Mouse (Mus musculus): Measurements from ENCODE around the gene Ccdc86. TPM values are rescaled to one million over a fixed set of nuclear protein-coding genes. Genes with fewer than 3 reads are reported as not detected.

Gene Ccdc86
- polyA plus RNA-seq, 1 experiment from 2014 or later: 33.2 TPM

DNA sequence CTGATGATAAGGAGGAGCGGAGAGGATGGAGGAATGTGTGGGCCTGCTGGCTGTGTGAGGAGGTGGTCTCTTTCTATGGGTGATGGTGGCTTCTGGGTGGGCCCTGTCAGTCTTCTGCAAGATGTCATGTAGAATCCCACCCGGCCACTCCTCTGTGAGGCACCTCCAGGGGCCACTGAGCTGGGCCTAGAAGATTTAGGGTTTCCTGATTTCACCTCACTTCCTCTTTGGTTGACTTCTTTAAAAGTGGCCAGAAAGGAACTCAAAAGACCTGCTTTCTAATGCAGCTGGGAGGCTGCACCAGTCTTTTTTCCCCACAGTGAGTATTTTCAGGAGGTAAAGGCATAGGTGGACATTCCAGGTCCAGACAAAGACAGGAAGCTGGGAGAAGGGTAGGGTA, 18.4 kb downstream of the Ccdc86 start:
- WGBS: 91% methylated on average over 2 of the region's 2 CpGs
- no peak overlapping the region for H3K9ac ChIP-seq (replicated peaks)
- H3K27me3 ChIP-seq: no peaks in the 10 kb centered on the region
- no peaks in the 10 kb centered on the region for H3K9me3 ChIP-seq
- no peak overlapping the region for H3K4me2 ChIP-seq
- H3K36me3 ChIP-seq: no peaks in the 10 kb centered on the region
- no peak for ATAC-seq (ENCODE audit: insufficient number of reproducible peaks, insufficient read depth, low FRiP score, low TSS enrichment, low read depth)
- H3K27ac ChIP-seq: no peak overlapping the region
- peaks cover 15% of the 10 kb centered on the region; the same call in 1 of the 2 replicates for H3K4me1 ChIP-seq (replicated peaks)
- H3K4me3 ChIP-seq (replicated peaks): no peak overlapping the region

DNA sequence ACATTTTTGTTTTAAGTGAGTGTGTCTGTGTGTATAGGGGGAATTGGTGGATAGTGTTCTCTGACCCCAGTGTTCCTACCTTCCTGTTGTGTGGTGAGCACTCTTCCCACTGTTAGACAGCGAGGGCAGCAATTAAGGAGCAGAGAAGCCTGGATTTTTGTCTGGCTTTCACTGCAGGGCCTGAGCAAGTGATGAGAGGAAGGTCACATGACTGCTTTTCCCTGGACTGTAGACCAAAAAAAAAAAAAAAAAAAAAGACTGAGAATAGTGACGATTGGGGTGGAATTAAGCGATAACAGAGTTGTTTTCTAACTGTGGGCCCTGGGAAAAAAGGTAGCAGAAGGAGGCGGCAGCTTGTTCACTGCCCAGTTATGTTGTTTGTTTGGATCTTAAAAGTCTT, 22.4 kb downstream of the Ccdc86 start:
- WGBS: 43% methylated on average over 4 of the region's 4 CpGs
- ATAC-seq (ENCODE audit: insufficient number of reproducible peaks, insufficient read depth, low FRiP score, low TSS enrichment, low read depth): no peak
- H3K9ac ChIP-seq (replicated peaks): no peak overlapping the region
- no peak overlapping the region for H3K4me2 ChIP-seq
- H3K27ac ChIP-seq: peak overlapping the region; percentile 70; the same call in 1 of the 2 replicates
- H3K36me3 ChIP-seq: no peaks in the 10 kb centered on the region
- H3K4me1 ChIP-seq (replicated peaks): peaks cover 18% of the 10 kb centered on the region; the same call in 1 of the 2 replicates
- no peaks in the 10 kb centered on the region for H3K9me3 ChIP-seq
- no peak overlapping the region for H3K4me3 ChIP-seq (replicated peaks)
- H3K27me3 ChIP-seq: no peaks in the 10 kb centered on the region

DNA sequence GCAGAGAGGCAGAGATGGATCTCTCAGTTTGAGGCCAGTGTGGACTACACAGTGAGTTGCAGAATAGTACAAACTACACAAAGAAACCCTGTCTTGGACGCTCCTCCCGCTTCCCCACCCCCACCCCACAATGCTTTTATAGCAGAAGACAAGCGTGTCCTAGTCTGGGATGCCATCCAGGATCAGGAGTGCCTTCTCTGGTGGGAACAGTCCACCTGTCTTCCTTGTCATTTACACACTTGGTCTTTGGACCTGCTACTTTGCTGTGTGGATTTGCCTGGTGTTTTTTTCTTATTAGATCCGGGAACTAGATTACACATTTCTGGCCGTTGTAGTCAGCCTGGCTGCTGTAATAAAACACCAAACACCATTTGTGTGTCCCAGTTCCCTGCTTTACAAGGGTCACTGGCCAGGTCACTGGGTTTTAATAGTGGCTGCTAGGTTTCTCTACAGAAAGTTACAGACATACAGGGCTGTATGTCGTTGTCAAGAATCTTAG, 22.9 kb downstream of the Ccdc86 start:
- no peaks in the 10 kb centered on the region for H3K9me3 ChIP-seq
- no peak overlapping the region for H3K9ac ChIP-seq (replicated peaks)
- WGBS: 27% methylated on average over 6 of the region's 6 CpGs
- H3K4me1 ChIP-seq (replicated peaks): peaks cover 18% of the 10 kb centered on the region; the same call in 1 of the 2 replicates
- ATAC-seq (ENCODE audit: insufficient number of reproducible peaks, insufficient read depth, low FRiP score, low TSS enrichment, low read depth): 0 out of 2 replicates have a peak, but pooled peaks have one; percentile 43
- H3K27ac ChIP-seq: peak overlapping the region; percentile 70; the same call in 1 of the 2 replicates
- no peaks in the 10 kb centered on the region for H3K36me3 ChIP-seq
- no peak overlapping the region for H3K4me2 ChIP-seq
- no peak overlapping the region for H3K4me3 ChIP-seq (replicated peaks)
- no peaks in the 10 kb centered on the region for H3K27me3 ChIP-seq

DNA sequence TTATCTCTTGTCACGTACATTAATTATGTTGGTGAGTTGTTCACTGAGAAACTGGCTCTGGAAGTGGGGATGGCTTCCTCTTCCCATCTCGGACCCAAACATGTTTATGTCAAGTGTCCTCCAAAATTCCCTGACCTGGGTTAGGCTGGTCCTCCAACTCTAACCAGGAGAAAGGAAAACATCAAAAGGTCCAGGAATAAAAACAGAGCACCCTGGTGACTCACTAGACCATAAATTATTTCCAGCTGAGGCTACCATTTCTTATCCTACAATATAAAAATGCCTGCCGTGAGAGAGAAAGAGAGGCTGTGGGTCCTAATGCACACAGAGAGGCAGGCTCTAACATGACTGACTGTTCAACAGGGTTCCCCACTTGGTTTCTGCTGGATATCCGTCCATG, 24.8 kb downstream of the Ccdc86 start:
- ATAC-seq (ENCODE audit: insufficient number of reproducible peaks, insufficient read depth, low FRiP score, low TSS enrichment, low read depth): no peak
- Histone ChIP-seq H3K4me2 (no peak overlapping the region), H3K4me3 (replicated peaks) (no peak overlapping the region), H3K9ac (replicated peaks) (no peak overlapping the region), H3K27me3 (peaks cover 7% of the 10 kb centered on the region), H3K36me3 (no peaks in the 10 kb centered on the region), H3K4me1 (replicated peaks) (peaks cover 18% of the 10 kb centered on the region; the same call in 1 of the 2 replicates), H3K27ac (no peak overlapping the region), H3K9me3 (no peaks in the 10 kb centered on the region)
- 41% methylated on average over 4 of the region's 4 CpGs for WGBS

DNA sequence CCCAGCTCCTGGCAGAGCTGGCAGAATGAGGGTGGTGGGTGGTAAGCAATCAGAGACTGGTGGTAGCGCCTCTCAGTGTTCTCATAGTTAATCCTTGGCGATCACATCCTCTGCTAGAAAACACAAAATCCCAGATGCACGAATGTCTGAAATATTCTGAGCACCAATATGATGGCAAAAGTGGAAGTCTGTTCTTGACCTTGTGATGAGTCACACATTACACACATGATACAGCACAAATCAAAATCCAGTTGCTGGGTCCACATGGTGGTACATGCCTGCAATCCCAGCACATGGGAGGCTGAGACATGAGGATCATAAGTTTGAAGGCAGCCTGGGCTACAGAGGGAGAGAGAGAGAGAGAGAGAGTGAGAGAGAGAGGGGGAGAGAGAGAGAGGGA, 28.0 kb downstream of the Ccdc86 start:
- Histone ChIP-seq H3K4me1 (replicated peaks) (peaks cover 7% of the 10 kb centered on the region; the same call in 1 of the 2 replicates), H3K4me3 (replicated peaks) (no peak overlapping the region), H3K4me2 (no peak overlapping the region), H3K9me3 (no peaks in the 10 kb centered on the region), H3K9ac (replicated peaks) (no peak overlapping the region), H3K27me3 (peaks cover 7% of the 10 kb centered on the region), H3K27ac (no peak overlapping the region), H3K36me3 (no peaks in the 10 kb centered on the region)
- 70% methylated on average over 3 of the region's 3 CpGs for WGBS
- ATAC-seq (ENCODE audit: insufficient number of reproducible peaks, insufficient read depth, low FRiP score, low TSS enrichment, low read depth): no peak

DNA sequence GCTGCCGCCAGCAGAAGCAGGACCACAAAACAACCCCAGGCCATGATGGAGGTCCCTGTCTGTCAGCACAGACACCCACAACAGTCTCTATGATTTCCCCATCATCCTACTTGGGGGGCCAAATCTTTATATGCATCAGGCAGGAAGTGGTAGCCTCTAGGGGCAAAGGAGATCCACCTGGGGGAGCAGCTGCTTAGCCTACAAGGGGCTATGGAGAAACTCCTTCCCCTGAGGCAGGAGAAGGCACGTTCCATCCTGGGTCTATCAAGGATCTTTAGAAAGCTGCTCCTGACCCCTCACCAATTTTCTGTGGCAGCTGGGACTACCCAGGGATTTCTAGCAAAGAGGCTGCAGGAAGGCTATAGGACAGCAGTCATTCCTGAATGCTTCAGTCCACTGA, 28.5 kb downstream of the Ccdc86 start, which contains the start of gene Zp1:
TSS of gene Zp1 (minus strand) at position 101 of the 400 bp plus-strand sequence.
- no peaks in the 10 kb centered on the region for H3K36me3 ChIP-seq
- H3K4me2 ChIP-seq: no peak within 1 kb of the TSS
- peaks cover 7% of the 10 kb centered on the region for H3K27me3 ChIP-seq
- no peak within 1 kb of the TSS for H3K27ac ChIP-seq
- H3K9me3 ChIP-seq: no peaks in the 10 kb centered on the region
- ATAC-seq (ENCODE audit: insufficient number of reproducible peaks, insufficient read depth, low FRiP score, low TSS enrichment, low read depth): no peak
- 0 out of 2 replicates have a peak, but pooled peaks cover 3% of the 10 kb centered on the region for H3K4me1 ChIP-seq (replicated peaks)
- H3K9ac ChIP-seq (replicated peaks): peak within 1 kb of the TSS; percentile 31; the same call in 1 of the 2 replicates
- 68% methylated on average over 2 of the region's 2 CpGs for WGBS
- H3K4me3 ChIP-seq (replicated peaks): no peak within 1 kb of the TSS

DNA sequence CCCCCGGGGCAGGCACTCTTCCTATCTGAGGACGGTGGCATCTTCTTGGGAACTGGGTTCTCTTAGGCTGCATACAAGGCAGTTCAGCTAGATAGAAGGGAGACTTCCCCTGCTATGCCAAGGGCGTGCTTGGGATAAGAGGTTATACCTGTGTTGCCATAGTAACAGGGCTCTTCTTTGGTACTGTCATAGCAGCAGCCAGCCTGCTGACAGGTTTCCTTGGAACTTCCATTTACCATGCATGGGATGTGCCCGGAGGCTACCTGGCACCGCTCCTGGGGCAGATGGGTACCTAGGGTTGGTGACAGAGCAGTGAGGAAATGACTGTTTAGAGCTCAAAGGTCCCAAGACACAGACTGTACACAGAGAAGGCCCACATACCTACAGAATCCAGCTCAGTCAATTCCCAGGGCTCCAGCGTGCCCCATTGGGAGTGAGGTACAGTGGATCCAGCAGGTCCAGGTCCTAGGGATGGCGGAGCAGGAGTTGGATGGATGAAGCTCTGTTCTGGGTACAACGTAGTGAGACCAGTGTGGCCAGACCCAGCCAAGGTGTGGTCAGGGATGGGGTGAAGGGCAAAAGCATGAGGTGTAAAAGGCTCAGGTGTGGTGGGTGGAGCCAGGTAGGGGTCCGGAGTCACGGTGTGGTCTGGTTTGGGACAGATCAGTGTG, 30.6 kb downstream of the Ccdc86 start:
- peaks cover 11% of the 10 kb centered on the region for H3K27me3 ChIP-seq
- 89% methylated on average over 10 of the region's 10 CpGs for WGBS
- ATAC-seq (ENCODE audit: insufficient number of reproducible peaks, insufficient read depth, low FRiP score, low TSS enrichment, low read depth): no peak

DNA sequence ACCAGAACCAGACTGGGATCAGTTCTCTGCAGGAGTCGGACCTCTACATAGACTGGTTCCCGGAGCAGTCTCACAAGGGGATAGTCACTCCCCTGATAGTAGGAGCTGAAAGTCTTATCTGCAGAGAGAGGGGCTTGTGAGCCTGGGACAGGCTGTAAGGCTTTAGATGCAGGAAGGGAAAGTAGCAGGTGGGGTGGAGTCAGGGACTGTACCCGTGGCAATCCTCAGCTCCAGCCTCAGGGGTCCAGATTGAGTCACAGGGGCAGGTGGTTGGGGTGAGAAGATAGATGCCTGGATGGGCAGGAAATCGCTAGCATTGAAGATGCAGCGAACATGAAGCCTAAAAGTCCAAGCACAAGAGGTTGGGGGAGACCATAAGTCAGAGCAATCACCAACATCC, 32.6 kb downstream of the Ccdc86 start:
- Histone ChIP-seq H3K27me3 (peaks cover 11% of the 10 kb centered on the region), H3K9ac (replicated peaks) (no peak overlapping the region), H3K4me2 (no peak overlapping the region), H3K4me1 (replicated peaks) (no peaks in the 10 kb centered on the region), H3K4me3 (replicated peaks) (no peak overlapping the region), H3K9me3 (no peaks in the 10 kb centered on the region), H3K36me3 (no peaks in the 10 kb centered on the region), H3K27ac (no peak overlapping the region)
- no peak for ATAC-seq (ENCODE audit: insufficient number of reproducible peaks, insufficient read depth, low FRiP score, low TSS enrichment, low read depth)
- 55% methylated on average over 5 of the region's 5 CpGs for WGBS

More for the DNA sequence above, 30.6 kb downstream of the Ccdc86 start:
- H3K9me3 ChIP-seq: no peaks in the 10 kb centered on the region
- H3K4me2 ChIP-seq: no peak overlapping the region
- H3K9ac ChIP-seq (replicated peaks): no peak overlapping the region
- H3K36me3 ChIP-seq: no peaks in the 10 kb centered on the region
- no peak overlapping the region for H3K4me3 ChIP-seq (replicated peaks)
- H3K27ac ChIP-seq: no peak overlapping the region
- H3K4me1 ChIP-seq (replicated peaks): no peaks in the 10 kb centered on the region

DNA sequence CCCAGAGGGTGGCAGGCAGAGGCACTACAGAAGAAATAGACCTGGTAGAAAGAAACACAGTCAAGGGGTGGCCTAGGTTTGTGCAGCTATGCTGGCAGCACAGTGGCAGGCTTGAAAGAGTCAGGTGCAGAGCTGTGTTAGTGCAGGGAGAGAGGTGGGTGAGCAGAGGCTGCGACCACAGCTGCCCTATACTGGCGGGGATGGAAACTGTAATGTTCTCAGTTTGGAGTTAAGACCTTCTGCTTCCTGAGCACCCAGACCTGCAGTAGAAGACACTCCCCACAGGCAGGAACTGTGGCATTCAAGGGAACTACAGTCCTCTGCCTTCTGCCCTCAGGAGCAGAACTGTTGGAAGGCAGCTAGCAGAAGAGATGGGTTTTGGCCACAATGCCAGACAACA, 34.2 kb downstream of the Ccdc86 start:
- WGBS: 79% methylated on average over 2 of the region's 2 CpGs
- Histone ChIP-seq H3K4me2 (no peak overlapping the region), H3K27ac (no peak overlapping the region), H3K36me3 (no peaks in the 10 kb centered on the region), H3K4me3 (replicated peaks) (no peak overlapping the region), H3K9me3 (no peaks in the 10 kb centered on the region), H3K4me1 (replicated peaks) (no peaks in the 10 kb centered on the region), H3K27me3 (peaks cover 3% of the 10 kb centered on the region; the same call in 1 of the 2 replicates), H3K9ac (replicated peaks) (no peak overlapping the region)
- no peak for ATAC-seq (ENCODE audit: insufficient number of reproducible peaks, insufficient read depth, low FRiP score, low TSS enrichment, low read depth)

DNA sequence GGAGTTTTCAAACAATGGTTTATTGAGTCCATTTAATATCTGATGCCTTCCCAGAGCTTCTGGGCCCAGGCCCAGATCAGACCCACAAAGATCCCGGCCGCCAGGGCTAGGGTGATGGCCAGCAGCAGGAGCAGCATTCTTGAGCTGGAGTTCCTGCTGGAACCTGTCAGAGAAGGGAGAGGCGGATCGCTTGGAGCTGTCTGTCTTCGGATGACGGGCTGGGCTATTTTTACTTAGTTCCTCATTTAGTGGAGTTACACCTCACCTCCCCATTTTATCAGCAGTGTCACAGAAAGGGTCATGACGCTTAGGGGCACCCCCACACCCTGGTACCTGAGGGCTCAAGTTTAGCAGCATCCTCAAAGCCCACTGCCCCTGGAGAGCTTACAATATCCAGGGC, 34.8 kb downstream of the Ccdc86 start:
- H3K9me3 ChIP-seq: no peaks in the 10 kb centered on the region
- 66% methylated on average over 7 of the region's 7 CpGs for WGBS
- no peak for ATAC-seq (ENCODE audit: insufficient number of reproducible peaks, insufficient read depth, low FRiP score, low TSS enrichment, low read depth)

DNA sequence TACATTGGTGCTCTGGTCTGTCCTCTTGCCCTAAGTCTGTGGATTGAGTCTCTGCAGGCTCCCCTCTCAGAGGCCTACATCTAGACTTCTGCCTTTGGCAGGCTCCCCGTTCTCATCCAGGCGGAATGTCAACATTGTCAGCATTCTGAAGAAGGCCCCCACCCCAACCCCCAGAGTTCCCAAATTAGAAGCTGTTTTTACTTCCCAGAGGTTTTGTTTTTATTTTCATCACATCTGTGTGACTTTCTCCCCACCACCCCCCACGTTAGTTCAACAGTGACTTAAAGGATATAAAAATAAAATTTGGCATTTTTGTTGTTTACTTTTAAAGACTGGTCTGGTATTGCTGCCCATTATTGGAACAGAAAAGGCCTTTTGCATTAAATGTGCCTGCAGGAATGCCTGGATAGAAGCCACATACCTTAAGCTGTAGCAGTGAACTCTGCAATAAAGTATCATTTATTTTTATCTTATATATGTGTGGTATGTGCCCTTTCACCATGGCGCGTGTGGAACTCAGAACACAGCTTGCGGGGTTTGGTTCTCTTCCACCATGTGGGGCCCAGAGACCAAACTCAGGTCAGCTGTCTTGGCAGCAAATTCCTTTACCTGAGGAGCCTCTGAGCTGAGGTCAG, 39.9 kb downstream of the Ccdc86 start:
- Histone ChIP-seq H3K27me3 (no peaks in the 10 kb centered on the region), H3K36me3 (peaks cover 40% of the 10 kb centered on the region), H3K9me3 (no peaks in the 10 kb centered on the region), H3K9ac (replicated peaks) (no peak overlapping the region; the same call in 1 of the 2 replicates), H3K4me2 (no peak overlapping the region), H3K4me1 (replicated peaks) (peaks cover 15% of the 10 kb centered on the region), H3K27ac (peak overlapping the region; percentile 72), H3K4me3 (replicated peaks) (no peak overlapping the region)
- WGBS: 82% methylated on average over 6 of the region's 6 CpGs
- ATAC-seq (ENCODE audit: insufficient number of reproducible peaks, insufficient read depth, low FRiP score, low TSS enrichment, low read depth): 0 out of 2 replicates have a peak, but pooled peaks have one; percentile 29

More for the DNA sequence above, 34.8 kb downstream of the Ccdc86 start:
- no peaks in the 10 kb centered on the region for H3K36me3 ChIP-seq
- 0 out of 2 replicates have a peak, but pooled peaks cover 3% of the 10 kb centered on the region for H3K27me3 ChIP-seq
- H3K27ac ChIP-seq: no peak overlapping the region
- no peak overlapping the region for H3K4me2 ChIP-seq
- H3K4me3 ChIP-seq (replicated peaks): no peak overlapping the region
- H3K9ac ChIP-seq (replicated peaks): no peak overlapping the region
- no peaks in the 10 kb centered on the region for H3K4me1 ChIP-seq (replicated peaks)
